Mouse (Mus musculus) midbrain, postnatal 0 days (tissue): ENCODE data around the gene Brip1. TPM values are rescaled to one million over a fixed set of nuclear protein-coding genes. Genes with fewer than 3 reads are reported as not detected.

Source experiments
- ATAC-seq: fragments of 200-750 bp; cut with Nextera tagmentation; 2 replicates; pipeline ENCODE4 v1.8.0; 2017; ENCODE audit warnings: moderate number of reproducible peaks, mild to moderate bottlenecking, moderate TSS enrichment, moderate library complexity; ENCODE audit not compliant: low FRiP score
- DNase-seq: peaks from one replicate; pipeline ENCODE4 v3.0.0-alpha.2; 2015; ENCODE audit warnings: low spot score
- H3K27ac ChIP-seq: fragments of 300-500 bp; sonication (generic); 2 replicates; pipeline ENCODE4 v1.5.1; 2014; ENCODE audit warnings: low read depth, mild to moderate bottlenecking, low read length, mixed read lengths
- H3K27me3 ChIP-seq: fragments of 300-500 bp; sonication (generic); 2 replicates; pipeline ENCODE4 v1.6.1; 2014; ENCODE audit warnings: low read length, control low read depth, mixed read lengths; ENCODE audit not compliant: insufficient read depth
- H3K36me3 ChIP-seq: fragments of 300-500 bp; sonication (generic); 2 replicates; pipeline ENCODE4 v1.6.1; 2014; ENCODE audit warnings: low read length, control low read depth, mixed read lengths; ENCODE audit not compliant: insufficient read depth
- H3K4me1 ChIP-seq: fragments of 300-500 bp; sonication (generic); 2 replicates; pipeline ENCODE4 v1.6.1; 2014; ENCODE audit warnings: mild to moderate bottlenecking, control low read depth, antibody characterized with exemption, low read length, mixed read lengths; ENCODE audit not compliant: insufficient read depth
- H3K4me2 ChIP-seq: fragments of 300-500 bp; sonication (generic); 2 replicates; pipeline ENCODE4 v1.6.1; 2014; ENCODE audit warnings: low read depth, mild to moderate bottlenecking, low read length, mixed read lengths; ENCODE audit not compliant: poor library complexity, severe bottlenecking
- H3K4me3 ChIP-seq: fragments of 300-500 bp; sonication (generic); 2 replicates; pipeline ENCODE4 v1.5.1; 2014; ENCODE audit warnings: low read depth, mild to moderate bottlenecking, low read length, moderate library complexity
- H3K9ac ChIP-seq: fragments of 300-500 bp; sonication (generic); replicated peaks from 2 replicates; pipeline ENCODE4 v1.6.1; 2014; ENCODE audit warnings: mild to moderate bottlenecking, low read length, moderate library complexity, mixed read lengths; ENCODE audit not compliant: poor library complexity, severe bottlenecking
- H3K9me3 ChIP-seq: fragments of 300-500 bp; sonication (generic); 2 replicates; pipeline ENCODE4 v1.6.1; 2016; ENCODE audit warnings: low read length, control low read depth
- CTCF ChIP-seq: IDR thresholded peaks from 2 replicates; pipeline ENCODE4 v1.5.1; 2016; ENCODE audit warnings: antibody characterized with exemption, mild to moderate bottlenecking
- WGBS: fragments of 180-500 bp; shearing (Covaris S2); extraction: QIAGEN DNeasy Blood & Tissue Kit; methylation state at CpG from one replicate; pipeline ENCODE4 v1.1.7; 2014; 5-methylcytosine and 5-hydroxymethylcytosine counted together
- polyA plus RNA-seq: library from polyadenylated mRNA; unstranded; fragments of >200 nt; fragmentation: Nextera tagmentation; extraction: Ambion mirVana; gene quantifications from 2 replicates; pipeline ENCODE4 v1.2.1, GENCODE M21; 2015
- total RNA-seq: library from RNA; depleted of rRNA; stranded (reverse); fragments of >200 nt; gene quantifications from 2 replicates; pipeline ENCODE4 v1.2.3, GENCODE M21; 2014

The Brip1 gene
- total and polyA plus RNA-seq, 2 experiments from 2014 or later, result 0.31 to 0.38 TPM

GRCm38 (mm10) chr11:86059123-86059522 lies 141.9 kb downstream of the Brip1 start:
- H3K36me3 ChIP-seq, result no peaks in the 10 kb centered on the region
- H3K4me2 ChIP-seq, result no peak overlapping the region
- H3K9me3 ChIP-seq, result no peaks in the 10 kb centered on the region
- ATAC-seq, result no peak
- no peak overlapping the region for H3K9ac ChIP-seq
- no peak overlapping the region for H3K27ac ChIP-seq
- no peak overlapping the region for H3K4me3 ChIP-seq
- no peaks in the 10 kb centered on the region for H3K27me3 ChIP-seq
- no peak for DNase-seq
- no peak for TF ChIP-seq CTCF
- H3K4me1 ChIP-seq, result no peaks in the 10 kb centered on the region
- 67% methylated on average over 4 of the region's 4 CpGs for WGBS

GRCm38 (mm10) chr11:86055806-86056205 lies 145.2 kb downstream of the Brip1 start:
- ATAC-seq, result no peak
- DNase-seq, result no peak
- no peak for TF ChIP-seq CTCF
- Histone ChIP-seq H3K9me3 (no peaks in the 10 kb centered on the region), H3K4me1 (no peaks in the 10 kb centered on the region), H3K9ac (no peak overlapping the region), H3K4me3 (no peak overlapping the region), H3K27ac (no peak overlapping the region), H3K36me3 (no peaks in the 10 kb centered on the region), H3K27me3 (no peaks in the 10 kb centered on the region), H3K4me2 (no peak overlapping the region)
- 68% methylated on average over 7 of the region's 7 CpGs for WGBS

GRCm38 (mm10) chr11:86051383-86051782 lies 149.6 kb downstream of the Brip1 start:
- no peak overlapping the region for H3K9ac ChIP-seq
- H3K36me3 ChIP-seq, result no peaks in the 10 kb centered on the region
- H3K27me3 ChIP-seq, result no peaks in the 10 kb centered on the region
- no peak overlapping the region for H3K4me2 ChIP-seq
- 13% methylated on average over 6 of the region's 6 CpGs for WGBS
- no peaks in the 10 kb centered on the region for H3K4me1 ChIP-seq
- no peak overlapping the region for H3K4me3 ChIP-seq
- TF ChIP-seq CTCF, result no peak
- ATAC-seq (no peak), DNase-seq (peak; percentile 24)
- H3K9me3 ChIP-seq, result no peaks in the 10 kb centered on the region
- no peak overlapping the region for H3K27ac ChIP-seq

- ATAC-seq (no peak), DNase-seq (no peak)
- Histone ChIP-seq H3K4me1 (no peaks in the 10 kb centered on the region), H3K4me2 (no peak overlapping the region), H3K36me3 (no peaks in the 10 kb centered on the region), H3K27ac (no peak overlapping the region), H3K27me3 (no peaks in the 10 kb centered on the region), H3K4me3 (no peak overlapping the region), H3K9me3 (no peaks in the 10 kb centered on the region), H3K9ac (no peak overlapping the region)
- TF ChIP-seq CTCF, result no peak
- WGBS, result 93% methylated on average over 8 of the region's 8 CpGs
Observed at GRCm38 (mm10) chr11:86050430-86051280, 150.3 kb downstream of the Brip1 start.

- H3K4me3 ChIP-seq, result no peak overlapping the region
- no peaks in the 10 kb centered on the region for H3K36me3 ChIP-seq
- no peak overlapping the region for H3K4me2 ChIP-seq
- ATAC-seq (no peak), DNase-seq (no peak)
- H3K27me3 ChIP-seq, result no peaks in the 10 kb centered on the region
- 77% methylated on average over 5 of the region's 5 CpGs for WGBS
- TF ChIP-seq CTCF, result no peak; the same call in 1 of the 2 replicates
- H3K27ac ChIP-seq, result no peak overlapping the region
- no peaks in the 10 kb centered on the region for H3K9me3 ChIP-seq
- no peaks in the 10 kb centered on the region for H3K4me1 ChIP-seq
- no peak overlapping the region for H3K9ac ChIP-seq
Observed at GRCm38 (mm10) chr11:86039994-86040393, 161.0 kb downstream of the Brip1 start.

- ATAC-seq (no peak), DNase-seq (peak; percentile 21)
- H3K4me2 ChIP-seq, result no peak overlapping the region
- no peak overlapping the region for H3K4me3 ChIP-seq
- H3K9me3 ChIP-seq, result no peaks in the 10 kb centered on the region
- no peak for TF ChIP-seq CTCF
- H3K9ac ChIP-seq, result no peak overlapping the region
- H3K27ac ChIP-seq, result no peak overlapping the region
- no peaks in the 10 kb centered on the region for H3K4me1 ChIP-seq
- WGBS, result 28% methylated on average over 8 of the region's 8 CpGs
- no peaks in the 10 kb centered on the region for H3K27me3 ChIP-seq
- no peaks in the 10 kb centered on the region for H3K36me3 ChIP-seq
Observed at GRCm38 (mm10) chr11:86039355-86039754, 161.6 kb downstream of the Brip1 start.
